Mouse (Mus musculus) embryo, embryonic 10.5 days (tissue): ENCODE results near the gene Mycbp2.
A peak's percentile ranks its signal among the peaks of the same experiment; 100 is the strongest.

Source experiments
- DNase-seq: peaks from one replicate; pipeline ENCODE4 v3.0.0-alpha.2; 2015; ENCODE audit warnings: low spot score

The Mycbp2 gene

GRCm38 (mm10) chr14:103102246-103102645 is 244.4 kb downstream of the Mycbp2 start:
- DNase-seq = no peak

- no peak for DNase-seq
Observed at GRCm38 (mm10) chr14:103101171-103101570, 245.4 kb downstream of the Mycbp2 start.

DNA sequence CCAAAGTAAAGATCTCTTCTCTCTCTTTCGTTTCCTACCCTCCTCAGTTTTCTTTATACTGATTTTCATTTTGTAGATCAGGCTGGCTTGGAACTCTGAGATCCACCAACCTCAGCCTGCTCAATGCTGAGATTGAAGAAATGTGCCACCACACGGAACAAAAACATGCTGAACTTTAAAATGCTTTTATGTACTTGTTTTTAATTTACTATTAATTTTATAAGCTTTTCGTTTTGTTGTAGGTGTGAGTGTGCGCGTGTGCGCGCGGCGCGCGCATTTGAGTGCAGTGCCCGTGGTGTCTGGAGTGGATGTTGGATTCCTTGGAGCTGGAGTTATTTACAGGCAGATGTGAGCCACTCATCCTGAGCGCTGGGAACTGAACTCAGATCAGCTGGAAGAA is 246.3 kb downstream of the Mycbp2 start:
- DNase-seq = no peak

- peak; percentile 95 for DNase-seq
Observed at GRCm38 (mm10) chr14:103099238-103099933, 247.2 kb downstream of the Mycbp2 start, which contains the start of gene Fbxl3. Gene Fbxl3 (minus strand): TSS chr14:103099566.

GRCm38 (mm10) chr14:103098587-103099235 is 247.9 kb downstream of the Mycbp2 start:
- DNase-seq = peak; percentile 86

- no peak for DNase-seq
Observed at GRCm38 (mm10) chr14:103098213-103098586, 248.4 kb downstream of the Mycbp2 start.

DNA sequence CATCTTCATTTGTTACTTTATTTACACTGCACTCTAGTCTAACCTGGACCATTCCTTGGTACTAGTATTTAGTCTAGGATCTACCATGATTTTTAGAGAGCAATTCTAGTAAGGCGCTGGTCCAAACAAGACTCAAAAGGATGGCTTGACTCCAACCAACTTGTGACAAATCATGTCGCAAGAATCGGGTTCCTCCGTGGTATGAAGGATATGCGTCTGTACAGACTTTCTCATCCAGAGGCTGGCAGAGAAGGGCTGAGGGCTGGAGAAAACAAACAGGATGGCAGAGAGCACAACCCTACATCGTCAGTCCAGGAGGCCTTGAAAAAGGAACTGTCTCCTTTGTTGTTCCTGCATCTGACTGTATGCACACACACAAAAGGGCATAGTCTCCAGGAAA is 250.0 kb downstream of the Mycbp2 start:
- no peak for DNase-seq

DNA sequence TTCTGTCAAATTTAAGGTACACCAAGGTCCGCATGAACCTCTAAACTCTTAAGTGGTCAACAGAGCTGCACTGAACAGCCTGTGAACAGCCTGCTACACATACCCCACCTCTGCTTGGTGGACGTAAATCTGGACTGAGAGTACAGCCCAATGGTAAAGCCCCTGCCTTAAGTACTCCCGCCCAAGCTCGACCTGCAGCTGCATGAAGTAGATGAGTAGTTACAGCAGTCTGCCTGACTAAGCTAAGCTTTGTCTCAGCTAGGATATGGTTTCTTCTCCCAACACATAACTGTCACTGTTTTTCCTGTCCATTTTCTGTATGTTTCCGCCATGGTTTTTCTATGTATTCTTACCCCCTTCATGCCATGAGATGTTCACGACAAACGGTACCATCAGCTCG is 250.8 kb downstream of the Mycbp2 start:
- no peak for DNase-seq

GRCm38 (mm10) chr14:103095036-103095435 is 251.6 kb downstream of the Mycbp2 start:
- no peak for DNase-seq

DNA sequence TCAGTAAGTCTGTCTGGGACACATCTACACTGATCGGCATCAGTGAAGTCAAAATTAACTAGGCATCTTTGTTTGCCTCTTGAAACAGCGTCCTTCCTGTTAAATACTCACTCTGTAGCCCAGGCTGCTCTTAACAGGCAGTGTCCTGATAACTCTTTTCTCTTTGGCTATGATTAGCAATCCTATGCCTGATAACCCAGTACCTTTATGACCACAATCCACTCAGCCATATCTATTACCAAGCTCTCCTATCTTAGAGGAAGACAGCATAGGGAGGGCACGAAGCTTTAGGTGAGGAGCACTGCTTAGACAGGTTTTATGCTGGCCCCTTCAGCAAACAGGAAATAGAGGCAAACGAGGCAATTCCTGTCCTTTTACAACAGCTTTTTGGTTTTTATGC is 252.9 kb downstream of the Mycbp2 start:
- DNase-seq = no peak

DNA sequence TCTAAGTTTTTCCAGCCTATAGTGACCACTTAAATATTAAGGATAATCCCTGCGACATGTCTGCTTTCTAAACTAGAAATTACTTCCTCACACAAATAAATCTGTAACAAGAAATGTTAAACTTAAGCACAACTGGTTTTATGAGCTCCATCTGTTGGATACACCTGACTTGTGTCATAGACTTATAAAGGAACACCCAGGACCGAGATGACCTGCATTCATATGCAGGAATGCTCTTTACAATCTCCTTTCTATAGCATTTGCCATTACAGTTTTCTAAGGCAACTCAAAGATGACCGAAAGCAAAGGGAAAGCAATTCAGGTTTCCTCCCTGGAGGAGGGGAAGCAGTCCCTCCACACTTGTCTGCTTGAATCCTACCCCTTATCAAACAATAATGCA is 253.4 kb downstream of the Mycbp2 start:
- no peak for DNase-seq

DNA sequence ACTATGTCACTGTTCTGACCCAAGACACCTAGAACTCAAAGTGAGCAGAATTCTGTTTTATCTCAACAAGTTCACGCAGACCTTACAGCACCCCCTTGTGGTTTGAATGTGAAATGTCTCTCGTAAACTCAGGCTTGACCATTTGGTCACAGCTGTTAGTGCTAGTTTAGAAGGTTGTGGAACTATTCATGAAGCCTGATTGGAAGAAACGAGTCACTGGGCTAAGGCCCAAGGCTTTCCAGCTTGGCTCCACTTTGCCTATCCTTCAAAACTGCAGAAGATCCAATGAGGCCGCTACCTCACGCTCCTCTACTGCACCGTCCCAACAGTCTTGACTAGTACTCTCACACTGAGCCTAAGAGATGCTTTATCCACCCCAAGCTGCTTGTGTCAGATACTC is 258.0 kb downstream of the Mycbp2 start:
- DNase-seq = peak; percentile 73

- DNase-seq = no peak
Observed at GRCm38 (mm10) chr14:103087846-103088245, 258.8 kb downstream of the Mycbp2 start.

GRCm38 (mm10) chr14:103086671-103087324 is 259.8 kb downstream of the Mycbp2 start:
- DNase-seq = no peak

GRCm38 (mm10) chr14:103085840-103086533 is 260.6 kb downstream of the Mycbp2 start:
- no peak for DNase-seq

DNA sequence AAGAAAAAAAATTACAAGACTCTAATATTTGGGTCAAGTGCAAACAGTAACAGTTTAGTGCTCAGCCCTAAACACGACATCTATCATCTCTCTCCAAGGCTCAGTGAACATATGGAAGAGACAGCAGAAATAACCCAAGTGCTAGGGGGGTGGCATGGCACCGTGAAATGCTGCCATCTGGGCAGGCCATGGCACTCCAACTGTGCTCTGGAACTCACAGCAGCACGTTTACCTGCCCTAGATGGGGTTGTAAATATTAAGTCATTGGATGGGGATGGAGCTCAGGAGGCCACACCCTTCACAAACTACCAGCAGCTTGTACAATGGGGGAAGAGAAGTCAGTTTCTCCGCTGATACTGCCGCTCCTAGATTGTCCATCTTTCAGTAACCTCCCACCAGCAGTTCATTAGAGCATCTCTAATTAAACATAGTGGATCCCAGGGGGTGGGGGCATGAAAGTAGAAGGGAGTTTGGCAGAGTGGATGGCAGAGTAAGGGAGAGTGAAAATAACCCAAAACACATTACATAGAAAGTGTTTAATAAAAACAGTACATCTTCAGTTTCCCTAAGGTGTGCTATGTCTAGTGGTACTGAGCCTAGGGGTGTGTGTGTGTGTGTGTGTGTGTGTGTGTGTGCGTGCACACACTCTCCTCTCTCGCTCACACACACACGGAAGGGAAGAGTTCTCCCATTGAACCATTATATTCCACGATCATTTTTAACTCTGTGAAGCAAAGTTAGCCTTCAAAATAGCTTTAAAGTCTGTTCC is 267.2 kb downstream of the Mycbp2 start:
- no peak for DNase-seq

- no peak for DNase-seq
Observed at GRCm38 (mm10) chr14:103078006-103078912, 268.4 kb downstream of the Mycbp2 start.

DNA sequence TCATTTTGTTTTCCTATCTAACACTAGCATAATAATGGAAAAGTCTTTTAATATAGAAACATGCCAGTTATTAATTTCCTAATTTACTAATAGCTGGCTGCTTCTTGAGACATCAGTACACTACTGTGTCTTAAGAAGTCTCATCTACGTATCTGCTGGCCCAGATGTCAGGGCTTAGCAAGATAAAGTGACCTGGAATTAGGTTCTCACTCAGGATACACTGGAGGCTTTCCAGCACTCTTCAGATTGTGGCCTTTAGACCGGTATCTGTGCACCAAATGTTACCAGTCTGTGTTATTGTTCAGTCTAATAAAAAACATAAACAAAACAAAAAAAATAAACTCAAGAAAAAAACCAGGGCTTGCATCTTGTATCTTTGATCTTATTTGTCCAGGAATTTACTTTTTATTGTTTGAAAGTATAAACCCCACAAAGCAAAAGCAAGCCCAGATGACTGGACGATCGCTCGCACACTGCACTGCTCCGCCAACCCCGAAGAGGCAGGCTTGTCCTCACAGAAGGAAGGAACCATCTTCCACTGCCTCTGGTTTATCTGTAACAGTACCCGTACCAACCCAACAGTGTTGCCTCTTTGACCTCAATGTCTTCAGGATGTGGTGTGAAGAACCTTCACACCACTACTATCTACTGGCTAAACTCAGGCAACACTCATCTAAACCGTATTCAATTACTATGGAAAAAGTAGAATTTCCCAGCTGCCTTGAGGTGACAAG is 269.2 kb downstream of the Mycbp2 start:
- DNase-seq = no peak

- no peak for DNase-seq
Observed at GRCm38 (mm10) chr14:103075166-103075565, 271.4 kb downstream of the Mycbp2 start.

GRCm38 (mm10) chr14:103073825-103074224 is 272.8 kb downstream of the Mycbp2 start:
- no peak for DNase-seq
